12 mouse cellular contexts compared by ENCODE assay signal in the genomic region with DNA sequence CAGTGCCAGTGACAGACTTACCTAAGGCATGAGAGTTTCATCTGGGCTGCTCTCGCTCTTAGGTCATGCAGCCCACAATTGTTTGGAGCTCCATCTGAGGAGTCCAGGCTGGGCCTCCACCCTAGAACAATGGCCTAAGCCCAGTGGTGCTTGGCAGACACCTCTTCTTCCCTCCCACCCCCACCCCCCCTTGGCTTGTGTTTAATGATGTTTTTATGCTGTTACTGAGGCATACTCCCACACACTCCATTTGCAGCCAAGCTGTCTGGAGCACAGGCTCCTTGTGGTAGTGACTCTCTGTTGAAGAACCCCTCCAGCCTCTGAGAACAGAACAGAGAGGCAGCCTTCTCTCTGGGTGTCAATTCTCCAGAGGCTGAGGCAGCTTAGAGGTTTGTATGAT.
DNase-seq lines count a peak whose midpoint lies in the region; ATAC-seq and TF ChIP-seq lines count a peak whose summit lies in the region.
"Had no signal": no experiment of that assay in that cellular context is flagged by ENCODE, and none has a peak within 500 bp of the region (broad histone marks: within the 10 kb centered on the region; RNA-seq: fewer than 3 reads in every experiment).

No protein-coding gene starts in this region.

- no peak overlapping the region for H3K4me3 ChIP-seq in kidney, postnatal 0 days (replicated peaks; ENCODE audit: low read depth, low read length)
- H3K4me3 ChIP-seq in forebrain, embryonic 11.5 days (ENCODE audit: low read depth, low read length): no peak overlapping the region
- H3K4me3 ChIP-seq: heart, embryonic 13.5 days; midbrain, embryonic 10.5 days had no signal

- intact Hi-C loops in heart, postnatal 14 days (cut with DNase I): no loop called here

- H3K9me3 ChIP-seq in kidney, postnatal 0 days (replicated peaks; ENCODE audit: low read length): no peaks in the 10 kb centered on the region
- no peaks in the 10 kb centered on the region for H3K9me3 ChIP-seq in forebrain, embryonic 11.5 days (ENCODE audit: control insufficient read depth, low read length)
- H3K9me3 ChIP-seq: midbrain, embryonic 10.5 days had no signal

- no peaks in the 10 kb centered on the region for H3K4me1 ChIP-seq in kidney, postnatal 0 days (replicated peaks; ENCODE audit: insufficient read depth, low read length)
- no peaks in the 10 kb centered on the region for H3K4me1 ChIP-seq in forebrain, embryonic 11.5 days (replicated peaks; ENCODE audit: control insufficient read depth, insufficient read depth, low read length)
- H3K4me1 ChIP-seq: heart, embryonic 13.5 days; midbrain, embryonic 10.5 days had no signal

- no peak for TF ChIP-seq CTCF in kidney, postnatal 0 days (IDR thresholded peaks at IDR 0.05; ENCODE audit: low read depth)

- no peak overlapping the region for H3K4me2 ChIP-seq in kidney, postnatal 0 days (ENCODE audit: low read length)
- H3K4me2 ChIP-seq in forebrain, embryonic 11.5 days (ENCODE audit: low read depth, low read length, severe bottlenecking): no peak overlapping the region
- H3K4me2 ChIP-seq: heart, embryonic 13.5 days had no signal

- peak; percentile 58 for DNase-seq in kidney, postnatal 0 days (ENCODE audit: low spot score)
- no peak for DNase-seq in kidney, postnatal 10 days
- DNase-seq in 3T3-L1 (ENCODE audit: low read depth, low spot score): peak; percentile 20
- peak; percentile 84 for DNase-seq in brain, adult 2 months (ENCODE audit: low read depth, low spot score)
- peak; percentile 55 to 62 for DNase-seq in heart, postnatal 14 days
- no peak for DNase-seq in forebrain, embryonic 11.5 days (ENCODE audit: low spot score)
- DNase-seq in cerebellum, postnatal 36 days: no peak
- DNase-seq: cerebellum, adult 2 months; thymus, postnatal 36 days had no signal

- H3K27ac ChIP-seq in kidney, postnatal 0 days: no peak overlapping the region
- H3K27ac ChIP-seq in forebrain, embryonic 11.5 days (ENCODE audit: low read depth, low read length): no peak overlapping the region
- H3K27ac ChIP-seq: heart, embryonic 13.5 days; midbrain, embryonic 10.5 days had no signal

- H3K27me3 ChIP-seq in kidney, postnatal 0 days (ENCODE audit: insufficient read depth, low read length): no peaks in the 10 kb centered on the region
- no peaks in the 10 kb centered on the region for H3K27me3 ChIP-seq in forebrain, embryonic 11.5 days (ENCODE audit: control insufficient read depth, insufficient read depth, low read length)
- H3K27me3 ChIP-seq: heart, embryonic 13.5 days had no signal

- 0 out of 2 replicates have a peak, but pooled peaks cover 3% of the 10 kb centered on the region for H3K36me3 ChIP-seq in kidney, postnatal 0 days (ENCODE audit: insufficient read depth, low read length)
- H3K36me3 ChIP-seq in forebrain, embryonic 11.5 days (ENCODE audit: control insufficient read depth, insufficient read depth, low read length): no peaks in the 10 kb centered on the region

- ATAC-seq in kidney, postnatal 0 days (replicated peaks; ENCODE audit: low FRiP score, low read depth): no peak; the same call in 1 of the 2 replicates
- no peak for ATAC-seq in forebrain, embryonic 11.5 days (replicated peaks; ENCODE audit: low FRiP score)
- ATAC-seq in megakaryocyte-erythroid progenitor cell, adult 5-6 weeks (replicated peaks; ENCODE audit: low FRiP score, low TSS enrichment, poor library complexity, severe bottlenecking): no peak

- no peak overlapping the region for H3K9ac ChIP-seq in kidney, postnatal 0 days (ENCODE audit: low read depth, low read length)
- H3K9ac ChIP-seq in forebrain, embryonic 11.5 days (ENCODE audit: low read length): no peak overlapping the region
- H3K9ac ChIP-seq: heart, embryonic 13.5 days had no signal

- 39% methylated on average over 1 of the region's 1 CpGs for WGBS in kidney, postnatal 0 days
- WGBS in forebrain, embryonic 11.5 days: 95% methylated on average over 1 of the region's 1 CpGs

Comparison
In these comparisons a context has a peak if more than half of its experiments do, and no peak if none do; other contexts are left out.
1. DNase-seq: peak in kidney, postnatal 0 days (single experiment), 3T3-L1 (single experiment), brain, adult 2 months (single experiment) and heart, postnatal 14 days (2 of 2); none in kidney, postnatal 10 days (single experiment), forebrain, embryonic 11.5 days (single experiment) and cerebellum, postnatal 36 days (0 of 2).